Mouse (Mus musculus) liver, embryonic 11.5 days (tissue): ENCODE data around the gene Aldh6a1. TPM values are rescaled to one million over a fixed set of nuclear protein-coding genes. Genes with fewer than 3 reads are reported as not detected.

Experiments used
- ATAC-seq: fragments of 200-750 bp; cut with Nextera tagmentation; replicated peaks from 2 replicates; pipeline ENCODE4 v1.8.0; 2017; ENCODE audit warnings: moderate number of reproducible peaks, mild to moderate bottlenecking, moderate TSS enrichment, moderate library complexity; ENCODE audit not compliant: low FRiP score
- DNase-seq: peaks from one replicate; pipeline ENCODE4 v3.0.0-alpha.2; 2017; ENCODE audit warnings: low spot score
- H3K27ac ChIP-seq: fragments of 300-500 bp; sonication (generic); 2 replicates; pipeline ENCODE4 v1.5.1; 2014; ENCODE audit warnings: mild to moderate bottlenecking, low read depth, low read length, control low read depth
- H3K27me3 ChIP-seq: fragments of 300-500 bp; sonication (generic); replicated peaks from 2 replicates; pipeline ENCODE4 v1.6.1; 2014; ENCODE audit warnings: low read length, mixed read lengths; ENCODE audit not compliant: control insufficient read depth, insufficient read depth
- H3K36me3 ChIP-seq: fragments of 300-500 bp; sonication (generic); 2 replicates; pipeline ENCODE4 v1.6.1; 2014; ENCODE audit warnings: mild to moderate bottlenecking, low read length, moderate library complexity, mixed read lengths; ENCODE audit not compliant: control insufficient read depth, insufficient read depth
- H3K4me1 ChIP-seq: fragments of 300-500 bp; sonication (generic); replicated peaks from 2 replicates; pipeline ENCODE4 v1.6.1; 2014; ENCODE audit warnings: low read length, mixed read lengths; ENCODE audit not compliant: control insufficient read depth, insufficient read depth
- H3K4me2 ChIP-seq: fragments of 300-500 bp; sonication (generic); 2 replicates; pipeline ENCODE4 v1.6.1; 2014; ENCODE audit warnings: mild to moderate bottlenecking, control low read depth, moderate library complexity
- H3K4me3 ChIP-seq: fragments of 300-500 bp; sonication (generic); 2 replicates; pipeline ENCODE4 v1.5.1; 2014; ENCODE audit warnings: low read depth, low read length, control low read depth
- H3K9ac ChIP-seq: fragments of 300-500 bp; sonication (generic); 2 replicates; pipeline ENCODE4 v1.6.1; 2014; ENCODE audit warnings: low read depth, low read length, control low read depth
- H3K9me3 ChIP-seq: fragments of 300-500 bp; sonication (generic); 2 replicates; pipeline ENCODE4 v1.6.1; 2016; ENCODE audit warnings: low read length, inconsistent platforms, mixed read lengths; ENCODE audit not compliant: control insufficient read depth
- WGBS: fragments of 180-500 bp; shearing (Covaris S2); extraction: QIAGEN DNeasy Blood & Tissue Kit; methylation state at CpG from one replicate; pipeline ENCODE4 v1.1.7; 2014; 5-methylcytosine and 5-hydroxymethylcytosine counted together
- polyA plus RNA-seq: library from polyadenylated mRNA; unstranded; fragments of >200 nt; fragmentation: Nextera tagmentation; extraction: Ambion mirVana; gene quantifications from 2 replicates; pipeline ENCODE4 v1.2.1, GENCODE M21; 2014

The Aldh6a1 gene
- polyA plus RNA-seq, 1 experiment from 2014 or later, result 21.5 TPM

GRCm38 (mm10) chr12:84461416-84461815 lies 10.6 kb upstream of the Aldh6a1 start:
- Histone ChIP-seq H3K4me2 (no peak overlapping the region), H3K27me3 (no peaks in the 10 kb centered on the region), H3K4me3 (no peak overlapping the region), H3K4me1 (no peaks in the 10 kb centered on the region), H3K27ac (no peak overlapping the region), H3K36me3 (peaks cover 29% of the 10 kb centered on the region), H3K9ac (no peak overlapping the region), H3K9me3 (peaks cover 2% of the 10 kb centered on the region; the same call in 1 of the 2 replicates)
- DNase-seq (no peak), ATAC-seq (no peak)
- WGBS, result 89% methylated on average over 5 of the region's 5 CpGs

- H3K4me3 ChIP-seq, result no peak overlapping the region
- no peak overlapping the region for H3K9ac ChIP-seq
- H3K4me2 ChIP-seq, result no peak overlapping the region
- ATAC-seq, result no peak
- peaks cover 2% of the 10 kb centered on the region; the same call in 1 of the 2 replicates for H3K9me3 ChIP-seq
- WGBS, result 64% methylated on average over 1 of the region's 1 CpGs
- H3K27me3 ChIP-seq, result no peaks in the 10 kb centered on the region
- no peak overlapping the region for H3K27ac ChIP-seq
- no peaks in the 10 kb centered on the region for H3K4me1 ChIP-seq
- H3K36me3 ChIP-seq, result peaks cover 29% of the 10 kb centered on the region
- DNase-seq, result no peak
Observed at GRCm38 (mm10) chr12:84459845-84460244, 9.0 kb upstream of the Aldh6a1 start.

GRCm38 (mm10) chr12:84456911-84457310 lies 6.1 kb upstream of the Aldh6a1 start:
- Histone ChIP-seq H3K9me3 (peaks cover 2% of the 10 kb centered on the region; the same call in 1 of the 2 replicates), H3K36me3 (peaks cover 25% of the 10 kb centered on the region), H3K27me3 (no peaks in the 10 kb centered on the region), H3K4me1 (peaks cover 13% of the 10 kb centered on the region), H3K27ac (no peak overlapping the region), H3K4me3 (no peak overlapping the region), H3K9ac (no peak overlapping the region), H3K4me2 (no peak overlapping the region)
- WGBS, result 92% methylated on average over 3 of the region's 3 CpGs
- no peak for DNase-seq
- no peak for ATAC-seq

DNA sequence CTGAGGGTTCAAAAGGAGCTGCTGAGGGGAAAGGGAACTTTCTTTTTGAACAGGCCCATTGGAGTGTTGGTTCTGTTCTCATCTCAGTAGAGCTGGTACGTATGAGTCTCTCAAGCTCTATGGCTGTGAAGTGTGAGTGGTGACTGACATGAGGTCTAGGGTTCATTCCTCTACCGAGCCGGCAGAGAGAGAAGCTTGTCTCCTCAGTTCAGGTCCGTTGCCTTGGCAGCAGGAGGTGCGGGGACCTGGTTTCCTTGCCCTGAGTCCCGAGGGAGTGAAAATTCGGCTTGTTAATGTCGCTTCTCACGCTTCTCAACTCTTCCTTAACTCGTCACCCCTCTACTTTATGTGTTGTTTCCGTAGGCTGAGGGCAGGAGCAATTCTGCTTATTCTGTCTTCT lies 997 bp upstream of the Aldh6a1 start:
- 4% methylated on average over 11 of the region's 11 CpGs for WGBS
- H3K9ac ChIP-seq, result peak overlapping the region; percentile 85
- peaks cover 16% of the 10 kb centered on the region for H3K4me1 ChIP-seq
- no peak for DNase-seq
- peak overlapping the region; percentile 82 for H3K4me2 ChIP-seq
- H3K27me3 ChIP-seq, result no peaks in the 10 kb centered on the region
- ATAC-seq, result no peak
- H3K9me3 ChIP-seq, result no peaks in the 10 kb centered on the region
- H3K36me3 ChIP-seq, result no peaks in the 10 kb centered on the region
- peak overlapping the region; percentile 88 for H3K4me3 ChIP-seq
- H3K27ac ChIP-seq, result peak overlapping the region; percentile 70

GRCm38 (mm10) chr12:84450351-84450717 lies 470 bp downstream of the Aldh6a1 start:
- no peaks in the 10 kb centered on the region for H3K36me3 ChIP-seq
- peak overlapping the region; percentile 88 for H3K4me3 ChIP-seq
- H3K4me1 ChIP-seq, result peaks cover 16% of the 10 kb centered on the region
- peak; percentile 8 for ATAC-seq
- 0% methylated on average over 6 of the region's 6 CpGs for WGBS
- no peak for DNase-seq
- H3K27ac ChIP-seq, result peak overlapping the region; percentile 9; the same call in 1 of the 2 replicates
- no peaks in the 10 kb centered on the region for H3K27me3 ChIP-seq
- H3K9me3 ChIP-seq, result no peaks in the 10 kb centered on the region
- H3K9ac ChIP-seq, result peak overlapping the region; percentile 70
- peak overlapping the region; percentile 82 for H3K4me2 ChIP-seq

GRCm38 (mm10) chr12:84449887-84450286 lies 917 bp downstream of the Aldh6a1 start:
- Histone ChIP-seq H3K36me3 (no peaks in the 10 kb centered on the region), H3K4me3 (peak overlapping the region; percentile 88), H3K4me2 (peak overlapping the region; percentile 82), H3K27ac (no peak overlapping the region), H3K9me3 (no peaks in the 10 kb centered on the region), H3K9ac (peak overlapping the region; percentile 70; the same call in 1 of the 2 replicates), H3K4me1 (peaks cover 16% of the 10 kb centered on the region), H3K27me3 (no peaks in the 10 kb centered on the region)
- ATAC-seq (no peak), DNase-seq (no peak)
- WGBS, result 44% methylated on average over 10 of the region's 10 CpGs

DNA sequence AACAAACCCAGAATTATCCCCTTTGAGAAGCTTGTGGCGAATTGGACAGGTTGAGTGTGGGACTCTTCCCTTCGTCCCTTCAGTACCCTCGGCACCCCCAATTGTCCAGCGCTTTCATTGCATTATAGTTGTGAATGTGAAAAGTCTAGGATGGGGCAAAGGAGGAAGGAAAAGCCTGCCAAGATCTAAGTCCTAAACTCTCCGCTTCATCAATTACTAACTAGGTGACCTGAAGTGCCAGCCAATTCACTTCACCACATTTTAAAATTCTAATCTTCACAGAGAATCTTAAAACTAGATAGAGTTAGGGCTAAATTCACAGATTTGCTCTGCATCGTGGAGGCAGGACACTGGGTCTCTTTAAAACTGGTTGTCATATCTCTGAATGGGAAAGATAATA lies 2.6 kb downstream of the Aldh6a1 start:
- WGBS, result 81% methylated on average over 6 of the region's 6 CpGs
- peaks cover 8% of the 10 kb centered on the region for H3K4me1 ChIP-seq
- H3K9ac ChIP-seq, result no peak overlapping the region
- no peak overlapping the region for H3K4me3 ChIP-seq
- no peak overlapping the region for H3K4me2 ChIP-seq
- ATAC-seq (no peak), DNase-seq (no peak)
- no peak overlapping the region for H3K27ac ChIP-seq
- H3K9me3 ChIP-seq, result no peaks in the 10 kb centered on the region
- no peaks in the 10 kb centered on the region for H3K27me3 ChIP-seq
- H3K36me3 ChIP-seq, result no peaks in the 10 kb centered on the region

GRCm38 (mm10) chr12:84447386-84447785 lies 3.4 kb downstream of the Aldh6a1 start:
- H3K9ac ChIP-seq, result no peak overlapping the region
- ATAC-seq (no peak), DNase-seq (no peak)
- H3K4me2 ChIP-seq, result no peak overlapping the region
- H3K9me3 ChIP-seq, result no peaks in the 10 kb centered on the region
- peaks cover 3% of the 10 kb centered on the region; the same call in 1 of the 2 replicates for H3K4me1 ChIP-seq
- H3K36me3 ChIP-seq, result no peaks in the 10 kb centered on the region
- no peaks in the 10 kb centered on the region for H3K27me3 ChIP-seq
- WGBS, result 55% methylated on average over 1 of the region's 1 CpGs
- no peak overlapping the region for H3K4me3 ChIP-seq
- no peak overlapping the region for H3K27ac ChIP-seq

GRCm38 (mm10) chr12:84442526-84442925 lies 8.3 kb downstream of the Aldh6a1 start:
- H3K4me2 ChIP-seq, result no peak overlapping the region
- H3K27ac ChIP-seq, result no peak overlapping the region
- H3K36me3 ChIP-seq, result no peaks in the 10 kb centered on the region
- H3K9me3 ChIP-seq, result no peaks in the 10 kb centered on the region
- H3K27me3 ChIP-seq, result no peaks in the 10 kb centered on the region
- DNase-seq (no peak), ATAC-seq (no peak)
- no peak overlapping the region for H3K4me3 ChIP-seq
- no peaks in the 10 kb centered on the region for H3K4me1 ChIP-seq
- WGBS, result 60% methylated on average over 4 of the region's 4 CpGs
- H3K9ac ChIP-seq, result no peak overlapping the region
